Mouse (Mus musculus): Measurements from ENCODE around the gene Trim71. TPM values are rescaled to one million over a fixed set of nuclear protein-coding genes. Genes with fewer than 3 reads are reported as not detected.

The Trim71 gene
- total RNA-seq, 1 experiment from 2014 or later, result not detected

DNA sequence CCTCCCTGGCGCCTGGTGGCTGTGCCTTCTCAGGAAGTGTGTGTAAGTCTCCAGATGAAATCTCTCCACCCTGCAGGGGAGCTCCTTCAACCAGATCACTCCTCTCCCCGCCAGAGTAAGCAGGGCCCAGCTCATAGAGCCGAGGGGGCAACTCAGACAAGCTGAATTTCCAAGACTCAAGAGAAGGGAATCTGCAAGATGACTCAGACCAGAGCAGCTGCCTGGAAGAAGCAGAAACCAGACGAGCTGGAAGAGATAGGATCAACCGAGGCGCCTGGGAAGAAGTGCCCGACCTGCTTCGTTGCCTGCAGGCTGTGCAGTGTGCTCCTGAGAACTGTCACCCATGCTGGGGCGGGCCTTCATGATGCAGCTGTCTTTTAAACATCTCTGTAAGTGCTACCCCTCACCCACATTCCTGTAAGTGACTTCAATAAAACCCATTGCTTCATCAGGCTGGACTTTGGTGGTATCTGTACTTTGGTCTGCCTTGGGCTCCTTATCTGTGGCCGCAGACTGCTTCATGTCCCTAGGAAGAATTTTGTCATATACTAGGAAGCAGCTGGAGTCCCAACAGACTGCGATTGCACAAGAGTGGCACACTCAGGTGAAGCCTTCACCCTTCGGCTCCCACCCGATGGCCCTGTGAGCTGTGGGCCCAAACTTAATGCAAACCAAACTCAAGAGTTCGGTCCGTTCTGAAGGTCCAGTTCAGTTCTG, 61.3 kb downstream of the Trim71 start:
- ATAC-seq (ENCODE audit: extremely low read depth, insufficient number of reproducible peaks, low FRiP score, poor library complexity, severe bottlenecking), result no peak

DNA sequence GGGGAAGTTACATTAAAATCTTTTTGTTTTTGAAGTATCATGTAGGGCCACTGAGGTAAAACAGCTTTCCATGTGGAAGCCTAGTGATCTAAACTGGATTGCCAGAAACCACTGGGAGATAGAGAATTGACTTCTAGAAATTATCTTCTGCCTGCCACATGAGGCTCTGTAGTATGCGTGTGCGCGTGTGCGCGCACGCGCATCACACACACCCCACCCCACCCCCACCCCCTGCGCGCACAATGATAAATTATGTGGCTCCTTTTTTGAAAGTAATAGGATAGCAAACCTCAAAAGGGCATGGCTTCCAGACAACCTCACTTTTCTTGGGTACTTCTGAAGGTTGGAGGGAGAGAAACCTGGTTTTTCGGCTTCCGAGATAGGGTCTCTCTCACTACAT, 62.3 kb downstream of the Trim71 start:
- no peak for ATAC-seq (ENCODE audit: extremely low read depth, insufficient number of reproducible peaks, low FRiP score, poor library complexity, severe bottlenecking)

DNA sequence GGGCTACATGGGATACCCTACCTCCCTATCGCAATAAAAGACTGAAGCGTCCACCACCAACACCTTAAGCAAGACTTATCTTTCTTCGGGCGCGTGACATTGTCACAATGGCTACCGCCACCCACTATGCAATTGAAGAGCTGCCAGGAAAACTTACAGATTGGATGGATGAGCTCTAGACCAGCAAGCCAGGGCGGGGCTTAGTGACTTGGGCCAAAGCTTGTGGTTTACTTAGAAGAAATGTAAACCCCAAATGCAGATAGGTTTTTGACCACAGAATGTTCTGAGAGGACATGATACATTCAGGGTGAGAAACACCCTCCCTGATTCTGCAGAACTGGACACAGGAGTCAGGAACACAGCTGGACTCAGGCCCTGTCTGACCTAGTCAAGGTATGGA, 63.1 kb downstream of the Trim71 start:
- no peak for ATAC-seq (ENCODE audit: extremely low read depth, insufficient number of reproducible peaks, low FRiP score, poor library complexity, severe bottlenecking)

DNA sequence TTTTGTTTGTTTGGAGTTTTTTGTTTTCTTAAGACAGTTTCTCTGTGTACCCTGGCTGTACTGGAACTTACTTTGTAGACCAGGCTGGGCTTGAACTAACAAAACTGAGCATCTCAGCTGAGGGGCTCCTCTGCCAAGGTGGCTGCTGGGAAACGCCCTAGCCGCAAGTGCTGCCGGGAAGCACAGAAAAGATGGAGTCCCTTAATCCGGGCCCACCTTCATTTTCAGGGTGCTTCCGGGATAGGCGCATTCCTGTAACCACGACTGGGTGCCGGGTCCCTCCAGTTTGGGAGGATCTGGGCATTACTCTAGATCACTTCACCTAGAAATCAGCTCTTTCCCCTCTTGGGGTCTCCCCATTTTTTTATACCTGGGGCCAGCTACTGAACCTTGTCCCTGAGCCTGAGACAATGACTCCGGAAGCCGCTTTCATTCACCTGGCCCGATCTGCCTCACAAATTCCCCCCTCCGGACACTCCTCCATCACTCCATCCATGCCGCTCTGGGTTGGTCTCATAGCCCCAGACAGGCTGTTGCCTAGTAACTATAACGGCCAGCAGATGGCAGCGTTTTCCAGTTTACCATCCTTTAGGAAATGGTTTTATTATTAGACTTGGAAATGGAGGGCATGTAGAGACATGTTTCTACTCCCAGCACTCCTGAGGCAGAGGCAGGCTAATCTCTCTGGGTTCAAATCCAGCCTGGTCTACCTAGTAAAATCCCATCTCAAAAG, 64.2 kb downstream of the Trim71 start:
- ATAC-seq (ENCODE audit: extremely low read depth, insufficient number of reproducible peaks, low FRiP score, poor library complexity, severe bottlenecking), result no peak

DNA sequence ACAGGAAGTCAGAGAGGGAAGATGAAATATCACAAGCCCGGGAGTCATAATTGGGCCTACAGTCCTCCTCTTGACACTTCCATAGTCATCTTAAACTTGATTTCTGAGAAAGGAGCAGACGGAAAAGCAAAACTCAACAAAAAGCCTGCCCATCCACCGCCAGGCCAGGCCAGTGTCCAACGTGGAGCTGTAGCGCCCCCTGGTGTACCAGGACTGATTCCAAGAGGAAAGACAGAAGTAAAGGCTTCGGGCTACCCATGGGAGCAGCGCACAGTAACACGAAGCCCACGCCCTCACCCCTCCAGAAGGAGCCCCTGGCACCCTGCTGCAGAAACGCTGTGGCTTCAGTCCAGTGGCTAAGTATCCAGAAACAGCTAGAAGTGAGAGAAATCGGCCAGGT, 66.0 kb downstream of the Trim71 start:
- ATAC-seq (ENCODE audit: extremely low read depth, insufficient number of reproducible peaks, low FRiP score, poor library complexity, severe bottlenecking), result no peak

DNA sequence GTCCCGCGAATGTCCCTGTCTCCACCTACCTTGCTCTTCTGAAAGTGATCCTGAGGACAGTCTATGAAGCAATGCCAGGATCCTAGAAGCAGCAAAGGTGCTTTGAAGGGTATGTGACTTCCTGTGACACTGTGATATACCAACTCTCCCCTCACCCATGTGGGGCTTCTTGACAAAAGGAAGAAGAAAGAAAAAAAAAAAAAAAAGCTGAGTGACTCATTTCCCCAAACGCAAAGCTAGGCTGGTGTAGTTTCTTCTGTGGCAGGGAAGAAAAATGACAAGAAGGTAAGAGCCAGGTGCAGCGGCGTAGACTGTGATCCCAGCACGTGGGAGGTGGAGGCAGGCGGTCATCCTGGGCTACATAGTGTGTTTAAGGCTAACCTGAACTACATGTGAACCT, 67.7 kb downstream of the Trim71 start:
- no peak for ATAC-seq (ENCODE audit: extremely low read depth, insufficient number of reproducible peaks, low FRiP score, poor library complexity, severe bottlenecking)

DNA sequence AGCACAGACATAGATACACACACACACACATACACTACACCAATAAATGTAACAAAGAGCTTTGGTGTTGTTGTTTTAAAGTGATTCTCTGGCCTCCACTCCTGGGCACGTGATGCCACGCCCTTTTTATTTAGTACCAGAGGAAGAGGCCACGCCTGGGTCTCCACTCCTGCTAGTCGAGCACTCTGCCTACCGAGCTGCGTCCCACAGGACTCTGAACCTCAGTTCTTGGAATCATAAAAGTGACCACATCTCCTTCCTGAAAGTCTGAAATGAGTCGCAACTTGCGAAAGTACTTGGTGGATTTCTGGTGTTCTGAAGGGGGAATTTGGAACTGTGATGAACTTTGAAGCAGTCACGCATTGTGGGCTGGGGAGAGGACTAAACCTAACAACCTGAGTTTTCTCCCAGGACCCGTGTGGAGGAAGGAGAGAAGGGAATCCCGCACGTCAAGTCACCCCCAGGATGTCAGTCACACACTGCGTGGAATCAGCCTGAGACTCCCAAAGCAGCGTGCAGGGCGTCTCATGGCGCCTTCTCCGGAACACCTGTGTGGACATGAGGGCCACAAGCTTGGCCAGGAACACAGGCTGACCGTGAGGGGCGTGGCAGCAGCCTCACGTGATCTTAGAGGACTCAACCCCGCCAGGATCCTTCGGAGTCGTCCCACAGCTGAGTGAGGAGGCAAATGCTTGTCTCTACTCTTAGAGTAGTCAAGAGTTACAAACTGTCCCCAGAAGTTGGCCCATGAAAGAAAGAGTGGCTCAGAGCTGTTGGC, 76.5 kb downstream of the Trim71 start:
- ATAC-seq (ENCODE audit: extremely low read depth, insufficient number of reproducible peaks, low FRiP score, poor library complexity, severe bottlenecking), result no peak

DNA sequence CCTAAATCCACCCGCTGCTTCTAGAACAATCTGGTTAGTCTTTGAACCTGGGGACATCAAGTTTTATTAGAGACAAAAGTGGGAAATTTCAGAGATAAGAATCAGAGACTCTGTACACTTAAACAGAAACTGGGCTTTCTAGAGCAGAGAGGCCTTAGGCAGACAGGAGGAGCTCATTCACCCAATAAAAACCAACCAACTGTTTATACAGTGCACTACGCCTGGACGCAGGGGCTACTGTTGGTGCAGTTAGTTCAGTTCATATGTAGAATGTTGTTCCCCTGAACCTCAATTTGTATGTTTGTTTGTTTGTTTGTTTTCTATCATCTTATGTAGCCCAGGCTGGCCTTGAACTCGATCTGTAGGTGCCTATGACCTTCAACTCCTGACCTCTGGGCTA, 77.4 kb downstream of the Trim71 start:
- ATAC-seq (ENCODE audit: extremely low read depth, insufficient number of reproducible peaks, low FRiP score, poor library complexity, severe bottlenecking), result no peak

DNA sequence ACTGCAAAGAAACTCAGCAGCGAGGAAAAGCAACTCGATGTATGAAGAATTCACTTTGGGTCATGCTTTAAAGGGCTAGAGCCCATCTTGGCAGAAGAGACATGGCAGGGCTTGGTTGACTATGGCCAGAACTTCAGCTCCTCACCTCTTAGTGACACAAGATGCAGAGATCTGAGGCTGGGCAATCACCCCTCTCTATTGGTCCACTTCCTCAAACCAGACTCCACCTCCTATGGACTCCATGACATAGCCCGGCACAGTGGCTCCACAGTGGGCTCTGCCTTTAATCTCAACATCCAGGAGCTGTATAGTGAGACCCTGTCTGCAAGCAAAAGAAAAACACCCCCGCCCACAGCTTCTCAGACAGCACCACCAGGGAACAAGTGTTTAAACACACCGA, 79.4 kb downstream of the Trim71 start:
- ATAC-seq (ENCODE audit: extremely low read depth, insufficient number of reproducible peaks, low FRiP score, poor library complexity, severe bottlenecking), result no peak

DNA sequence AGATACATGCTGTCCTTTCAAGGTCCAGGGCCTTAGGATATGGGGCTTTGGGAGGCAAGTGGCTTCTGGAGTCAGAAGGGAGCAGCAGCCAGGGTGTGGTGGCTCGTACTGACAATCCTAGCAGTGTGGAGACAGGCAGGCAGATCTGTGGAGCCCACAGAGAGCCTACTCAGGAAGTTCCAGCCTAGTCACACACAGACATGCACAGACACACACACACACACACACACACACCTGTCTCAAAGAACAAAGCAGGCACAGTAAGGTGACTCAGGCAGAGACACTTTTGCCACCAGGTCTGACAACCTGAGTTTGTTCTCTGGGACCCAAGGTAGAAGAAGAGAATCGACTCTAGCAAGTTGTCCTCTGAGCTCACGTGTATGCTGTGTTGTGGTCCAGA, 83.2 kb downstream of the Trim71 start:
- ATAC-seq (ENCODE audit: extremely low read depth, insufficient number of reproducible peaks, low FRiP score, poor library complexity, severe bottlenecking), result no peak

DNA sequence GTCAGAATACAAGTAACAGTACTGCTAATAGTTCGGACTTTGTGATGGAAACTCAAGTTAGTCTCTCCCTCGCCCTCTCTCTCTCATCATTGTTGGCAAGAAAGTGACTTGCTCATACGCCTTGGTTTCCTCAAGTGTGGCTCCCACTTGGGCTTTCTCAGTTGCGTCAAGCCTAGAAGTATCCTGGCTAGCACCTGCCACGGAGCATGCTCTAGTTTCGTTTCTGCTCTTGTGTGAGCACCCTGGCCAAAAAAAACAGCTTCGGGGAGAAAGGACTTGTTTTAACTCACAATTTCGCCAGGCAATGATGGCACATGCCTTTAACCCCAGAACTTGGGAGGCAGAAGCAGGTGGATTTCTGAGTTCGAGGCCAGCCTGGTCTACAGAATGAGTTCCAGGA, 87.2 kb downstream of the Trim71 start:
- ATAC-seq (ENCODE audit: extremely low read depth, insufficient number of reproducible peaks, low FRiP score, poor library complexity, severe bottlenecking), result no peak

DNA sequence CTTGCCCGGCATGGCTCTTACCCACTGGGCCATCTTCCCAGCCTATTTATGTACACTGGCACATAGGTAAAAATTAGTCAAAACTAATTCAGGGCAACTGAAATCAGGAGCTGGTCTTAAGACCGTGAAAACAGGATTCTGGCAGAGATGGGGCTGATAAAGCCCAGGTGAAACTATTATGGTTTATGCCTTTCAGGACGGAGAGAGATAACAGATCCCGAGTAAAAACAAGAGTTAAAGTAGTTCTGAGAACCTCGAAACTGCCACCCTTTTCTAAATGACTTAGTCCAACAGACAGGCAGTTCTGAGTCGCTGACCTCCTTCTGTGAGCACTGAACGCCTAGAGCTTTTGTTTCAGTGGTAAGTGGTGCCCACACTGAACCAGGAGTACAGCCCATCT, 92.3 kb downstream of the Trim71 start:
- no peak for ATAC-seq (ENCODE audit: extremely low read depth, insufficient number of reproducible peaks, low FRiP score, poor library complexity, severe bottlenecking)

DNA sequence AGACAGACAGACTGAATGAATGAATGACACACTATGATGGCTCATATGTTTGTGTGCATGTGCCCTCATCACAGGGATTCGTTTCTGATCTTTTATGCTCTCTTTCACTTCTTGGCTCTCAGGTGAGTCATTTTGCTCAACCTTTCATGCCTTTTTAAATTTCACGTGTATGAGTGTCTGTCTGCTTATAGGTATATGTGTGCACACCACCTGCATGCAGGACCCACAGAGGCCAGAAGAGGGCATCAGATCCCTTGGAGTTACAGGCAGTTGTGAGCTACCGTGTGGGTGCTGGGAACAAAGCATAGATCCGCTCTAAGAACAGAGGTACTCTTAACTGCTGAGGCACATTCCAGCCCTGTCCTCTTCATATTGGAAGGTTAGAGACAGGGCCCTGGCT, 95.5 kb downstream of the Trim71 start:
- ATAC-seq (ENCODE audit: extremely low read depth, insufficient number of reproducible peaks, low FRiP score, poor library complexity, severe bottlenecking), result no peak

DNA sequence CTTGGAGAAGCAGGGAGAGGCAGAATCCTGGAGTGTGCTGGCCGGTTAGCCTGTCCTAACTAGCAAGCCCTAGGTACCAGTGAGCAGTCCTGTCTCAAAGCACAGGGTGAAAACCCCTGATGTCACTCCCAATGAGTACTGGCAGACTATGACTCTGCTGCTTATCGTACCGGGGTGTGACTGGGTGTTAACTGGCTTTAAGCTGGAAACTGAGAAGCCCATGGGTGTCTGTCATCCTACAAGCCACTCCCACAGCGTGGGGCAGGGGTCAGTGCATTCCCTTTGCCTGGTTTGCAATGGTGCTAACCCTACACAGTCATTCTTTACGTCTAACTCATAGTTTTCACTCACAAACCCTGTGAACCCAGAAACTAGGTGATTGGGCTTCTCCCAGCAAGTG, 96.0 kb downstream of the Trim71 start:
- no peak for ATAC-seq (ENCODE audit: extremely low read depth, insufficient number of reproducible peaks, low FRiP score, poor library complexity, severe bottlenecking)

DNA sequence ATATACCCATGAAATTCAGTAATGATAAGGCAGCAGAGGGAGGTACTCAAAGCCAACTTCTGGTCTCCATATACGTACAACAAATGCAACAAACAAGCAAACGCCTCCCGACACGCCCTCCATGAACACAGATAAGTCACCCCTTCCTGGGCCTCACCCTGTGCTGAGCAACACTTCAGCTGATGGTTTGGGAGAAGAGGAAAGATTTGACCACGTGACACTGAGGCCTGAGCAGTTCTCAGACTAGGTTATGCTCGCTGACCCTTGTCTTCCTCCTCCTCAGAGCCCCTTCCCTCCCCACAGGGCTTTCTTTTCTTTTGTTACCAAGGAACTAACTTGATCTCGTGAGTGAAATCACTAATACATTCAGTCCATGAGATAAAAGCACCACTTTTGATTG, 97.3 kb downstream of the Trim71 start:
- no peak for ATAC-seq (ENCODE audit: extremely low read depth, insufficient number of reproducible peaks, low FRiP score, poor library complexity, severe bottlenecking)

DNA sequence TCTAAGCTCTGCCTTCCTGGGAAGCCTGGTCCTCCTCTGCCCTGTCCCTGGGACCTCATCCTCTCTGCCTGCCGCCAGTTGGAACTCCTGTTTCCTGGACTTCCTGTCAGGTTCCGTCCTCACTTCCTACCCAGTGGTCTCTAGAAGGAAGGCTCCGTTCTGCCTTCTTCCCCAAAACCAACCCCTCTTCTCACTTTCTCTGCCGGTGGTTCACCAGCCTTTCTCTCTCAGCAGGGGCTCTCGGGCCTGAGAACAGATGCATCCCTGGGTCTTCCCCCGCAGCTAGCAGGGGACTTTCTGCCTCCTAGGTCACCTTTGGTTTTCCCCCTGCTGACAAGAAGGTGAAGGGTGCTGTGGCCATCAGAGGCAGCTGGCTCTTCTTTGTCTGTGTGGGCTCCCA, 98.7 kb downstream of the Trim71 start:
- ATAC-seq (ENCODE audit: extremely low read depth, insufficient number of reproducible peaks, low FRiP score, poor library complexity, severe bottlenecking), result no peak

DNA sequence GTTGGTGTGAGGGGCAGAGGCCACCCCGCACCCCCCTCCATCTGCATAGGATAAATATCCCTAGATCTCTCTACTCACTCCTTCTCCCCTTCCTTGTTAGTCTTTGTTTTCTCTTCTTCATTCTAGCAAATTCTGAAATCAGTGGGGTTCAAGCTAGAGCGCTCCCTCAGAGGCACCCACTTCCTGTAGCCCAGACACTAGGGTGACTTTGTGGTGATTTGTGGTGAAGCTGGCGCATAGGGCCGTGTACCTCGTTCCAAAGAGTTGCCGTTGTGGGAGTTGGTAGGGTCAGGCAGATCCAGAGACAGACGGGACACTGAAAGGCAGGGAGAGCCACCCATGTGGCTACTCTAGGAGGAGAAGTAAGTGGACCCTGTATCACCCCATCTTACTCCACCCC, 101.6 kb downstream of the Trim71 start:
- ATAC-seq (ENCODE audit: extremely low read depth, insufficient number of reproducible peaks, low FRiP score, poor library complexity, severe bottlenecking), result no peak

DNA sequence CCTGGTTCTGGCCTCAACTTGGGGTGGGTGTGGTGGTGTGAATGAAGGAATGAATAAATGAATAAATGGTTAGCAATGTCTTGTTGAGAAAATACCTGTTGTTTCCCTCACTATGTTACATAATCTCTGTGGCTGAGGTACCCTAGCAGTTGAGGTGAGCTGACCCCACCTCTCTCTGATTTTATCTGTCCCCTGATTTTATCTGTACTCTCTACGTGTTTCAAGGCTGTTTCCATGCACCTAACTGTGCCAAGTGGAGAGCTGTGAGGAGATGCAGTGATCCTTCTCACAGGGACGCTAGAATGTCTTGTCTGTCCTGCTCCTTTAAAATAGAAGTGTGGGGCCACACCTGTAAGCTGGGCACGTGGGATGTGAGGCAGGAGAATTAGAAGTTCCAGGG, 105.7 kb downstream of the Trim71 start:
- no peak for ATAC-seq (ENCODE audit: extremely low read depth, insufficient number of reproducible peaks, low FRiP score, poor library complexity, severe bottlenecking)
